Mouse (Mus musculus) heart, embryonic 14.5 days (tissue): Measurements from ENCODE around the gene Csmd2. TPM values are rescaled to one million over a fixed set of nuclear protein-coding genes. Genes with fewer than 3 reads are reported as not detected.

ENCODE experiments used
- ATAC-seq: fragments of 200-750 bp; cut with Nextera tagmentation; 2 replicates; pipeline ENCODE4 v1.8.0; 2017; ENCODE audit warnings: low read depth, moderate TSS enrichment; ENCODE audit not compliant: insufficient number of reproducible peaks, insufficient read depth, low FRiP score
- H3K27ac ChIP-seq, 2 experiments: fragments of 200-500 bp in 1 of 2; fragments of 300-500 bp in 1 of 2; sonication (generic) in 1 of 2; replicated peaks in 1 of 2; 2 replicates each; pipeline ENCODE4 v1.5.1; 2012 to 2014; ENCODE audit warnings: low read depth in 2 of 2, low read length in 2 of 2, control low read depth in 1 of 2, mild to moderate bottlenecking in 1 of 2, mixed read lengths in 1 of 2; ENCODE audit not compliant: control insufficient read depth in 1 of 2, insufficient read depth in 1 of 2
- H3K27me3 ChIP-seq: fragments of 300-500 bp; sonication (generic); 2 replicates; pipeline ENCODE4 v1.6.1; 2014; ENCODE audit warnings: mild to moderate bottlenecking, low read length, control low read depth; ENCODE audit not compliant: control insufficient read depth, insufficient read depth
- H3K36me3 ChIP-seq: fragments of 300-500 bp; sonication (generic); 2 replicates; pipeline ENCODE4 v1.6.1; 2014; ENCODE audit warnings: mild to moderate bottlenecking, control low read depth, low read length, mixed read lengths; ENCODE audit not compliant: control insufficient read depth, insufficient read depth
- H3K4me1 ChIP-seq, 2 experiments: fragments of 200-500 bp in 1 of 2; fragments of 300-500 bp in 1 of 2; sonication (generic) in 1 of 2; 2 replicates each; pipeline ENCODE4 v1.6.1; 2012 to 2014; ENCODE audit warnings: low read length in 2 of 2, control low read depth in 1 of 2, mixed read lengths in 1 of 2; ENCODE audit not compliant: control insufficient read depth in 2 of 2, insufficient read depth in 2 of 2
- H3K4me2 ChIP-seq: fragments of 300-500 bp; sonication (generic); 2 replicates; pipeline ENCODE4 v1.6.1; 2014; ENCODE audit warnings: mild to moderate bottlenecking, low read length
- H3K4me3 ChIP-seq, 2 experiments: fragments of 200-500 bp in 1 of 2; fragments of 300-500 bp in 1 of 2; sonication (generic) in 1 of 2; 2 replicates each; pipeline ENCODE4 v1.5.1; 2012 to 2014; ENCODE audit warnings: low read length in 2 of 2, mild to moderate bottlenecking in 2 of 2, control low read depth in 1 of 2, low read depth in 1 of 2, moderate library complexity in 1 of 2; ENCODE audit not compliant: control insufficient read depth in 1 of 2, insufficient read depth in 1 of 2
- H3K9ac ChIP-seq: fragments of 300-500 bp; sonication (generic); 2 replicates; pipeline ENCODE4 v1.6.1; 2014; ENCODE audit warnings: mild to moderate bottlenecking, low read length
- H3K9me3 ChIP-seq: fragments of 300-500 bp; sonication (generic); 2 replicates; pipeline ENCODE4 v1.6.1; 2016; ENCODE audit warnings: low read length, control low read depth; ENCODE audit not compliant: control insufficient read depth
- WGBS: fragments of 180-500 bp; shearing (Covaris S2); extraction: QIAGEN DNeasy Blood & Tissue Kit; methylation state at CpG from one replicate; pipeline ENCODE4 v1.1.7; 2014; 5-methylcytosine and 5-hydroxymethylcytosine counted together
- polyA plus RNA-seq: library from polyadenylated mRNA; unstranded; fragments of >200 nt; fragmentation: Nextera tagmentation; extraction: Ambion mirVana; gene quantifications from 2 replicates; pipeline ENCODE4 v1.2.1, GENCODE M21; 2014

Csmd2 gene
- polyA plus RNA-seq, 1 experiment from 2014 or later = 0.04 TPM

DNA sequence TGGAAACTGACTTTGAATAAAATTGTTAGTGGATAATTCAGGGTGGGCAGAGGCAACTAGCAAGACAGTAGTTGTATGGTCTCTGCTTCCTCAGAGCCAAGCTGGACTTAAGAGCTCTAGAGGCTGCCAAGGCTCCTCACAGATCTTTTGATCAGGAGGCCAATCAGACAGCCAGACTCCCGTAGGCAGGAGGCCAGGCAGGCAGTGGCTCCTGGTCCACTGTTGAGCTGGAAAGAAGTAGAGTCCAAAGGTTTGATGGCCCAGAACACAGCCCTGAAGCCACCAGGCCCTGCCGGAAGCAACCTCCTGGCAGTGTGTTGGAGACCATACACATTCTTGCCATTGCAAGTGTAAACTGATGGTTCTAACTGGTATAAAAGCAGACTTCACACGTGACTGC lies 155.5 kb downstream of the Csmd2 start:
- ATAC-seq = no peak
- Histone ChIP-seq H3K27ac (no peak overlapping the region), H3K4me2 (no peak overlapping the region), H3K9ac (no peak overlapping the region), H3K36me3 (no peaks in the 10 kb centered on the region), H3K4me3 (no peak overlapping the region), H3K4me1 (no peaks in the 10 kb centered on the region), H3K27me3 (peaks cover 3% of the 10 kb centered on the region; the same call in 1 of the 2 replicates), H3K9me3 (no peaks in the 10 kb centered on the region)
- 73% methylated on average over 3 of the region's 3 CpGs for WGBS

DNA sequence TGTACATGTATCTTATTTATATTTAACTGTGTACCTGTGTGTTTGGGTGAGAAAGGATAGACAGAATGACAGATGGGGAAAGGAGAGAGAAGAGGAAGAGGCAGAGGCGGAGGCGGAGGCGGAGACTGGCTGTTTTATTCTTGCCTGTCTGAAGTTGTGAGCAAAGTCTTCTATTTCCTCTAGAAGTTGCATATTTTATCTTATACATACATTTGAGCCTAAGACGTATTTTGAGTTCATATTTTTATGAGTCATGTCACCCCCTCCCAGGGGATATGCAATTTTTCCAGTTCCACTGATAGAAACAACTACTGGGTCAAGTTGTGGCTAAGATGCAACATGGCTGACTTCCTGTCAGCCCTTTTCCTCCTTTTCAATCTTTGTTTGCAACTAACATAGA lies 161.9 kb downstream of the Csmd2 start:
- WGBS = 82% methylated on average over 4 of the region's 4 CpGs

DNA sequence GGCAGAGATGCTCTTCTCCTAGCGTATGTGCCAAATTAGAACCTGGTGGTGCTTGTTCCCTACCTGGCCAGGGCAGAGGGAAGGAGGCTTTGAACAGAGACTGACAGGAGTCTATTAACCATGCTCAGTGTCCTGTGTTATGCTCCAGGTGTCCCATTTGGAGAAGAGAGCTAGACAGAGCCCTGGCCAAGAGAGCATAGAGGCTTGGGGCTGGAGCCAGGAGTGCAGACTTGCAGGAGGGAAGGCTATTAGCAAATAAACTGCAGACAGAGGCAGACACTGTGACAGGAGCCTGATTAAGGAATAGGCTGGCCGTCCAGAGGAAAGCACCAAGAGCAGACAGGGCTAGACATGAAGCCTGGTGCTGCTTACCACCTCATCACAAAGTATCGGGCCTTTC lies 164.4 kb downstream of the Csmd2 start:
- no peak for ATAC-seq
- no peaks in the 10 kb centered on the region for H3K4me1 ChIP-seq
- H3K4me3 ChIP-seq = no peak overlapping the region
- no peak overlapping the region for H3K9ac ChIP-seq
- no peaks in the 10 kb centered on the region for H3K27me3 ChIP-seq
- H3K27ac ChIP-seq = no peak overlapping the region
- no peaks in the 10 kb centered on the region for H3K36me3 ChIP-seq
- H3K4me2 ChIP-seq = no peak overlapping the region
- no peaks in the 10 kb centered on the region for H3K9me3 ChIP-seq
- WGBS = 66% methylated on average over 3 of the region's 3 CpGs

More for the DNA sequence above, 161.9 kb downstream of the Csmd2 start:
- Histone ChIP-seq H3K27ac (no peak overlapping the region), H3K9ac (no peak overlapping the region), H3K4me2 (no peak overlapping the region), H3K36me3 (no peaks in the 10 kb centered on the region), H3K9me3 (no peaks in the 10 kb centered on the region), H3K27me3 (no peaks in the 10 kb centered on the region), H3K4me1 (no peaks in the 10 kb centered on the region), H3K4me3 (no peak overlapping the region)
- no peak for ATAC-seq

DNA sequence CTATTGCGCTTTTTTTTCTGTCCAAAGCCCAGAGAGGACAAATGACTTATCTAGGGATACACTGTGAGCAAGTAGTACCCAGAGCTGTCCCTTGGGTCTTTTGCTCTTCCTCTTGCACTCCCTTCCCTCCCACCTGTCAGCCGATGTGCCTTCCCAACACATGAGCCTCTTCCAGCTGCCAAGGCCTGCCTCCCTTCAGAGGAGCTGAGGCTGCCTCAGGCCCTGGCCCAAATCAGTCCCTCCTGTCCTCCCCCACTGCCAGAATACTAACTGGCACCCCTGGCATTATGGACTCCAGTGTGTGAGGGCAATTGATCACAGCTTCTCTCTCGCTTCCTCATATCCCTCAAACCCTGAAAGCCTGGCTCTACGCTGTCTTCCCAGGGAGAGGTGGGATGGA lies 165.5 kb downstream of the Csmd2 start:
- Histone ChIP-seq H3K4me3 (no peak overlapping the region), H3K27ac (no peak overlapping the region), H3K9ac (no peak overlapping the region), H3K4me1 (no peaks in the 10 kb centered on the region), H3K4me2 (no peak overlapping the region), H3K9me3 (no peaks in the 10 kb centered on the region), H3K36me3 (no peaks in the 10 kb centered on the region), H3K27me3 (no peaks in the 10 kb centered on the region)
- WGBS = 79% methylated on average over 4 of the region's 4 CpGs
- no peak for ATAC-seq

DNA sequence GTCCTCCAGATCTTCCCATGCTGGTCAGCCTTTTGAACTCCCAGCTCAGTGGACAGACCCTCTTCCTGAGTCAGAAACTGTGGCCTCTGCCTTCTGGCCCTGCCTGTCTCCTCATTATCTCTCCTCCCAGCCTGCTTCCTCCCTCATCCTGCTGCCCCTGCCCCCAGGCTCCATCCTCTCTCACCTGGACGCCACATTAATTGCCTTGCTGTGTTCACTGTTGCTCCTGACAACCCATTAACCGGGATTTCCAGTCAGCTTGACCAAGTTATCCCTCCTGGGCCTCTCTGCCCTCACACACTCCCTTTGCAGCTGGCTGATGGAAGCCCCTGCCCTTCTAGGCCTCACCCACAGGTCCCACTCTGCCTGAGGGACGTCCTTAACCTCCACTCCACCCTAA lies 167.6 kb downstream of the Csmd2 start:
- Histone ChIP-seq H3K9me3 (no peaks in the 10 kb centered on the region), H3K27me3 (no peaks in the 10 kb centered on the region), H3K36me3 (no peaks in the 10 kb centered on the region), H3K4me1 (no peaks in the 10 kb centered on the region), H3K27ac (no peak overlapping the region), H3K4me3 (no peak overlapping the region), H3K4me2 (no peak overlapping the region), H3K9ac (no peak overlapping the region)
- ATAC-seq = no peak
- WGBS = 28% methylated on average over 3 of the region's 3 CpGs

DNA sequence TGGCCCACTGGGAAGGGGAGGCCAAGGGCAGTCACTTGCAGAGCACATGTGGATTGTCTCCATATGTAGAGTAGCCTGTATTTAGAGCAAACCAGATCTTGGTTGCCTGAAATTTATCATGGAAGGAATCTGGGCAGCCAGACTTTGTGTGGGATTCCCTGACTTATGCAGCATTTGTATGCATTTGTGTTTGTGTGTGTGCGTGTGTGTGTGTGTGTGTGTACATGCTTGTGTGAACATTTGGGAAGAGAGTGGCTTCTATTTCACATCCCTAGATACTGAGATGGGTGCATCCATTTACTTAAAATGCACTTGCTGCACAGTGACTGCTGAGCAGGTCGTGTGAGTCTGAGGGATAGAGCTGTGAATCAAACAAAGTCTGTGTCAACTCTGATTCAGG lies 173.0 kb downstream of the Csmd2 start:
- ATAC-seq = no peak
- H3K27ac ChIP-seq = no peak overlapping the region
- no peak overlapping the region for H3K4me3 ChIP-seq
- no peaks in the 10 kb centered on the region for H3K4me1 ChIP-seq
- 67% methylated on average over 2 of the region's 2 CpGs for WGBS
- no peak overlapping the region for H3K4me2 ChIP-seq
- no peaks in the 10 kb centered on the region for H3K9me3 ChIP-seq
- no peak overlapping the region for H3K9ac ChIP-seq
- H3K36me3 ChIP-seq = no peaks in the 10 kb centered on the region
- no peaks in the 10 kb centered on the region for H3K27me3 ChIP-seq

DNA sequence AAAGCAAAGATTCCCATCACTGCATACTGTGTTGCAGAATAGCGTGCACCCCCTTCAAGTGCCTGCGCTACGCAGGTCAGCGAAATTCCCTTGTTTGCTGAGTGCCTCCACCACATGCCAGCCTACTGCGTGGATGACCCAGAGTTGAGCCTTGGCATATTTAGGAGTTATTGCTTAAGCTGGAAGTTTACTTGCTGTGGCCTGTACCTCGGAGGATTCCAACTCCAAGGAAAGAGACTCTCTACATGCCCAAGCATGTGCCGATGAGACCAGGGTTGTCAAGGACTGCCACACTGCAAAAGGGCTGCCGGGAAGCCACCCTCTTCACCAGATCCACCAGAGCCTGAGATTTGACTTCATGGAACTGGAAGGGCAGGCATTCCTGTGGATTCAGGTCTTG lies 182.5 kb downstream of the Csmd2 start:
- Histone ChIP-seq H3K36me3 (no peaks in the 10 kb centered on the region), H3K4me1 (no peaks in the 10 kb centered on the region)
- 91% methylated on average over 8 of the region's 8 CpGs for WGBS

DNA sequence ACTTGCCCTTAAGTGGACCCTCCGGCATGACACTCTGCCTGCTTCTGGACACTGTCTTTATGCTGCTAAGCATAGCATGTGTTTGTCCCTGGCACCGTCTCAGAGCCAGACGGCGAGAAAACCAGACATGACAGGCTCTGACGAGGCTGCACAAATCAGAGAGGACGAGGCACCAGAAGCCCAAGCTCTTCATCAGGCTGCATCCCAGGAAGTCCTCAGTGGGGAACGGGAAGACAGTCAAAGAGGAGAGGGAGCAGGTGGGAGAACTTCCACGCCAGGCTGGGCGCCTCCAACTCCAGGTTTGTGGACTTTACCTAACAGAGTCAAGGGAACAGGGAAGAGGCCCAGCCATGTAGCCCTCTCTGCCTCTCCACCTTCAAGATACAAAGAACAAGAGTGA lies 183.6 kb downstream of the Csmd2 start:
- H3K9me3 ChIP-seq = no peaks in the 10 kb centered on the region
- ATAC-seq = no peak
- WGBS = 58% methylated on average over 9 of the region's 9 CpGs

More for the DNA sequence above, 182.5 kb downstream of the Csmd2 start:
- H3K4me3 ChIP-seq = no peak overlapping the region
- no peak overlapping the region for H3K9ac ChIP-seq
- H3K27me3 ChIP-seq = no peaks in the 10 kb centered on the region
- no peaks in the 10 kb centered on the region for H3K9me3 ChIP-seq
- no peak overlapping the region for H3K4me2 ChIP-seq
- H3K27ac ChIP-seq = no peak overlapping the region
- no peak for ATAC-seq

More for the DNA sequence above, 183.6 kb downstream of the Csmd2 start:
- Histone ChIP-seq H3K27ac (no peak overlapping the region), H3K27me3 (no peaks in the 10 kb centered on the region), H3K36me3 (no peaks in the 10 kb centered on the region), H3K9ac (no peak overlapping the region), H3K4me2 (no peak overlapping the region), H3K4me1 (no peaks in the 10 kb centered on the region), H3K4me3 (no peak overlapping the region)
